Mouse (Mus musculus) adrenal gland, postnatal 25 days (tissue): ENCODE measurements at regions not wholly inside any gene's neighbourhood (a gene's known extent, or its start where the extent isn't known, plus 50 kb on each side); places are given as distances from the start of the nearest gene placed in this dataset.

Experiments
- DNase-seq: peaks from one replicate; pipeline ENCODE4 v3.0.0; 2021; ENCODE audit warnings: mixed read lengths

DNA sequence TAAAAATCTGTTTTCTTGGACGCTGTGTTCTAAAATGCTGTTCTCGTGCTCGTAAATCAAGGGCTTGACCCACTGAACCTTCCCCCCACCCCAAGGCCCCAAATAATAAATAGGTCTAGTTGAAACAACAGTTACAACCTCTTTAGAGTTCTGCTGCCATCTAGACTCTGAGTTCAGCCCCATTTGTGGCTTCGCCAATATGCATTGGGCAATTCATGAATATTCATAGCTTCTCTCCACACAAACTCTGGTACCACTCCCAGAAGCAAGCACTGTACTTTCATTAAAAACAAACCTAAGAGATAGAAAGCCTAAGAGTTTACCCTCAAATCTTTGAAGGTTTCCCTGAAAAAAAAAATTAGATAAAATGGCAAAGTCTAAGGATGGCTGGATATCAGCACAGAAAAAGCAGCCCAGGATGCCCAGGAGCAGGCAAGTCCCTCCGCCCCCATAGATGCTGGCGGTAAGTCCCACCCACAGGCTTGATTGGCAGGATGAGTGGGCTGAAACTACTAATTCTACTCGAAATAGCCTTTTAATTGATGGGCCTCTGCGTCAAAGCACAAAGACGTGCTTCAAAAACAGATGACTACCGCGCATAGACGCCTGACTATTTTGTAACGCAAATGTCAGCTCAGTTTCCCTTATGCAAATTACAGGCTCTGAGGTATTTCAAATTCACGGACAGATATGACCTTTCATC is 106.0 kb upstream of the Sh3bp4 start:
- DNase-seq = no peak

DNA sequence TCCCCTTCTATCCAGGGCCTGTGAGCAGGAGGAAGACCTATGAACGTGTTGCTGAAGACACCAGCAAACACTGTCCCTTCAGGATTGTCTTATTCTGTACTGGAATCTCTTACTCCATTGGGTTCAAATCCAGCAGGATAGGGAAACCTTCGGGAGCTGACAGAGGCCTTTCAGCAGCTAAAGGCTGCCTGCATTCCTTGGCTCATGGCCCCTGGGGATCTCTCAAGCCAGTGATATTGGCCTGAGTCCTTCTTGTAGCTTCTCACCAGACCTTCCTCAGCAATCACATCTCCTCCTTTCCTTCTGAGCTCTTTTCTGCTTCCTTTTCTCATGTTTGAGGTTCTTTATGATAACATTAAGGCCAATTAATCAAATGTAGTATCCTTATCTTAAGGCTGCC is 103.8 kb upstream of the Sh3bp4 start:
- no peak for DNase-seq

DNA sequence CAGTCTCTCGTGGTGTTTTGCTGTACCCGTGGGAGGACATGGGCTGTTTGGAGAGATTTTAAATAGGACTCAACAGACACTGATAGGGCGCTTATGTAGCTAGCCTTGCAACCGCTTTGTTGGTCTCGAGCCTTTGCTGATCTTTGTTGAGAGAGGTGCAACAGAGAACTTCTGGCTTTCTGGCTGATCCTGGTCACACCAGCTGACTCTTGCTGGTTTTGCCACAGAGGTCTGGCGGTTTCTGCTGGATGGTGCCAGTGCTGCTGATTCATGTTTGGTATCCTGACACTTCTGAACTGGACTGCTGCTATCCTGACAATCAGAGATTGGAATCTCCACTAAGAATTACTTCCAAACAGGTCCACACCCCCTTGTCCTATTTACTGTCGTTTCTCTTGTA is 102.1 kb upstream of the Sh3bp4 start:
- DNase-seq = no peak

DNA sequence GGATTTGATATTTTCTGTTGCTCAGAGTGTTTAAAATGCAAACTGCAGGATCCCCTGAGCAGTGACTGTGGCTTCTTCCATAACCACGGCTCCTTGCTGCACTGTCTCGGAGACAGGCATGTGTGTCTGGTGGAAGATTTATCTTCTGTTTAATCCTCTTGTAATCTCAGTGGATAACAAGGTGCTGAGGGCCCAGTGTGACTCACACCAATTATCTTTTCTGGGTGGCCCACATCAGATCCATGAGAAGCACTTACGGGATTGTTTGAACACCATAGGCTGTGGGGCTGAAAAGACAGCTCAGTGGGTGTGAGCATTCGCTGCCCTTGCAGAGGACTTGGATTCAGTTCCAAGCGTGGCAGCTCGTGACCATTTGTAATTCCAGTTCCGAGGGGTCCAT is 101.2 kb upstream of the Sh3bp4 start:
- DNase-seq = no peak

DNA sequence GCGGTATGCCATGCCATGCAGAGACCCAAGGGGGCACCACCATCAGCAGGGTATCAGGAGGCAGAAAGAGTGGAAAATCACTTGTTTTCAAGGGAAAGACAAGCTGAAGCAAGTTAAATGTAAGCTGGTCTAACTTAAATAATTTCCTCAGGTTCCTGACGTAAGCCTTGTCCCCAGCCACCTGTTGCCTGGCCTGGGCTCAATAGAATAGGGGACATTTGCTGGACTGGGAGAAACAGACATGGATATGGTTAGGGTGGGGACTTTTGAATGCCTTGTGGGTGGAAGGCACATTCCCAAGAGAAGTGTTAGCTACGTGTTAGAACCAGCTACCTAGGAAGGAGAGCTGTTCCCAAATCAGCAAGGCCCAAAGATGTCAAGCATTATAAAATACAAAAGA is 100.6 kb upstream of the Sh3bp4 start:
- DNase-seq = no peak

DNA sequence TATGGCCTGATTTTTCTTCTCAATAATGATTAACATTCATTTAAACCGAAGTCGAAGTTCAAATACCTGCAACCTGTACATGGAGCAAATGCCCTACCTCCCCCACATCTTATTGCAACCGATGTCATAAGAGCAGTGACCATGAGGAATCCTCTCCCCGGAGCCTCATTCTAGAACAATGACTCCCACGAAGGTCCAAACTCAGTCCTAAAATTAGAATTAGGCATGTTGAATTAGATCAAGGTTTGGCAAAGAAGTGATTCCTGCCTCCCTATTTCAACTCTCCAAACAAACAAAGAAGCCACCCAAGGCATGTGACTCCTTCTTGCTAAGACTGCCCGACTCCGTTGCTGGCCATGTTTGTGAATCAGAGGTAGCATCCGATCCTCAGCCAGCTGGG is 94.1 kb upstream of the Sh3bp4 start:
- no peak for DNase-seq

DNA sequence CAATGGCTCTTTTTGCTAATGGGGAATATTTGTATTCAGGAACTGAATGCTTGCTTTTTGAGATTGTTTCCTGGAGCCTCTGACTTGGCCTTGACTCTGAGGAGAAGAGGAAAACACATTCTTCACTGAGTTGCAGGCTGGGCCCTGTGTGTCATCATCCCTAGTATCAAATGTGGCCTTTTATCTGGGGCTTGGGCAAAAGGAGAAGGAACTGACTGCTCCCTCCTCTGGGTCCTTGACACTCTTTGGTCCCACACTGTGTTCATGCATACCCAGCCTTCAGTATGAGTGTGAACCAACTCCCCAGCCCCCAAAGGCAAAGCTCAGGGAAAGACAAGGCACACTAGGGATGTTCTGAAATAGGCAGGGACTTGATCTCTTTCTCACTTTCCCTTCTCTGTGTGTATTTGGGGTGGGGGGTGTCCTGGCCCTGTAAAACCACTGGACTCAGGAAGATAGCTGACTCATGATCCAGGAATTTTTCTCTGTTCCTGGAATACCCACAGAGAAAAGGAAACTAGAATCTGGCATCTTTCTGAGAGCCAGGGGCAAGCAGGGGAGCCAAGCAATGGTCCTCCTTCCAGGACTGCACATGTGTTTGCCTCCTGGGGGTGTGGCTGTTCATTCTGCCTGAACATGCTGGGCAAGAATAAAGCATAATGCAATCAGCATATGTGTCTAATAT is 82.1 kb upstream of the Sh3bp4 start:
- DNase-seq = no peak

DNA sequence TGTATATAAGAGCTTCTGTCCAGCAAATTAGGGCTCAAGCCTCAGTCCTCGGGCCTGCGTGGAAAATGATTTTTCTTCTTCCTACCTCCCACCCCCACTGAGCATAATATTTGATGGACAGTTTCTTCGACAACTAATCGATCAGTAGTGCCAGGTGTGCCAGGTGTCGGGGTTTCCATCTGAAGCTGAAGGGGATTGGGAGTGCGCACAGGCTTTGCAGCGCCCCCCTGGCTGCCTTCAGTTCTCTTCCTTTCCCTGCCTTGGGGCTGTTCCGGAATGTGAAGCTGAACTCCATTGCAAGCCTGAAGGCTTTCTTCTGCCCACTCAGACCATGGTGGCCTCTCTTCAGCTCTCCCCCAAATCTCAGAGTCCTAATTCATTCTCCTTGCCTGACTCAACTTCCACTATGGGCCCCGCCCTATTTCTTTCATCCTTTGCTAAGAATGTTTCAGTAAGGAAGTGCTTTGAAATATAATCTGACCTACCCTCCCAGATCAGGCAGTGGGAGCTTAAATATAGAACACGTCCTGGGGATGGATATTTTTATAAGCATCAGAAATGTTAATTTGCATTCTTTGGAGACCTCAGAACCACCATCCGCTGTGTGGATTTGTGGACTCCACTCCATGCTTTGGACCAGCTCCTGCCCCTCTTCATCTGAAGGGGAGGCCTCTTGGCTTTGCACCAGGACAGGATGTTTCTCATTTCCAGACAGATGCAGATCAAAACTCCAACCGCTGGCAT is 75.5 kb upstream of the Sh3bp4 start:
- no peak for DNase-seq

DNA sequence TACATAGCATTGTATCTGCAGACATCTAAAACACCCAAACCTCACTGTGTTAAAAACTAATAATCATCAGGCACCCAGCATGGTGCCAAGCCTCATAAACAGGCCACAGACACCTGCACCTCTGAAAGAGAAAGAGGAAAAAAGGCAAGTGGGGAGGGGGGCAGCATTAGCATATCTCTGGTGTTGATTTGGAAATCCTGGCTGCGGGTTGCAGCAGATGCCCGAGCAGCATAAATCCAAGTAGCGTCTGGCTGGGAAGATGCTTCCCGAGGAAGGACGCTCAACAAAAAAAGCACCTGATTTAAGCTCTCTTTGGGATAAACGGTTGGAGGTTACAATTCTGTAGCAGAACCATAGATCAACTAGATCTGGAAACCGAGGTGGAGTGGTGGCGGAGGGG is 74.3 kb upstream of the Sh3bp4 start:
- no peak for DNase-seq

DNA sequence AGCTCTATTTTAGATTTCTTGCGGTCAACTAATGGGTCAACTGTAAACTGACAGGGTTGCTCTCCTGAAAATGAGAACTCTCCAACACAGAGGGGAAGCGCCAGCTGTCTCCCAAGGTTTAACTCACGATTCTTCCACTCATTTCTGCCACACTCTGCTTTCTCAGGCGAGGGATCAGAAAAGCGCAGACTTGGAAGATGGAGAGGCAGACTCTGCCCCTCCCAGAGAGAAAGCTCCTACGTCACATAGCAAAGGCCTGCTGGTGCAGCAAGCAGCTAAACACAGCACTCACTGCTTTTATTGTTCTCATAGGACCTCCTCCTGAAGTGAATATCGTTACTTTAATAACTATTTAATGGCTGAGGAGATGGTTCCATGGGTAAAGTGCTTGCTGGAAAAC is 73.6 kb upstream of the Sh3bp4 start:
- no peak for DNase-seq

DNA sequence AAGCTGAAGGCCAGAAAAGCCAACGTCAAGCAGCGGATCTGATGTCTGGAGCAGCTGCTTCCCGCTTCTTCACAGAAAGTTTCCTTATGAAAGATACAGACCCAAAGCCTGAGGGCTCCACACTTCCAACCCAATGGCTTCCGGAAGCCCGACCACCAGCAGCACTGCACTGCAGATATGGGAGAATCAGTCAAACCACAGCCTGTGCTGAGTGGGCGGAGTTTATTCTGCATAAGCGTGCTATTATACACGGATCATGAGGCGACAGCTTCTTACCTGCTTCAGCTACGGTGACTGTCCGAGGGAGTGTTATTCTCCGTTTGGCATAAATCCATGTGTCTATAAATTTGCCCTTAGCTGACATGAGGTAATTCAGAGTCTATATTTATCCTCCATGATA is 72.4 kb upstream of the Sh3bp4 start:
- no peak for DNase-seq

DNA sequence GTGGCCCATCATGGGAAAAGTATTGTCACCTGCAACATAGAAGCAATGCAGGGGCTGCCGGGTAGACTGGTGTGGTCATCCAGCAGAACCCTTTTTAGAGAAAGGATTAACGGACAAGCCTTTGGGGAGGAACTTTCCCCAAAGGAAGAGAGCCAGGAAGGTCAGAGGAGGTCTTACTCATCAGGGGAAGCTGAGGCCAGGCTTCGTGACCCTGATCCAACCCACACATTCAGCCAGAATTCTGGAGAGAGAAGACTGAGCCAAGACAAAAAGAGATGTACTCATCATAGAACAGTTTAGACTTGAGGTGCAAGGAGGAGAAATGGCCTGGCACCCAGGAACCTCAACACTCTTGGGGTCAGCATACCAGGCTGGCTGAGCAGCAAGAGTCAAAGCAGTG is 67.9 kb upstream of the Sh3bp4 start:
- DNase-seq = no peak

DNA sequence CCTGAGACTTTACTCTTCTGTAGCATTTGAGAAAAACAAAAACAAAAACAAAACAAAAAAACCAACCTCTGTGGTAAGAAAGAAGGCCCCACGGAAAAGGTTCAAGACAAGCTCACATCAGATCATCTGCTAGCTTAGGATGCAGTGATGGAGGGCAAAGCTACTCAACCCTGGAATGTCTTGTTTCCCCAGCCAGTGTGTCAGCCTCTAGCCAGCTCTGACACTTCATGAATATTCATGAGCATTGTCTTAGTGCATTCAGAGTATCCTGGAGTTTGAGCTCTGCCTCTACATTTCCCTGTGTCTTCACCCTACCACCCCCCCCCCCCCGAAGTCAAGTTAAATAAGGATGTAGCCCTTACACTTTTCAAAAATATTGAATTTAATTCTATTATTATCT is 66.5 kb upstream of the Sh3bp4 start:
- DNase-seq = no peak

DNA sequence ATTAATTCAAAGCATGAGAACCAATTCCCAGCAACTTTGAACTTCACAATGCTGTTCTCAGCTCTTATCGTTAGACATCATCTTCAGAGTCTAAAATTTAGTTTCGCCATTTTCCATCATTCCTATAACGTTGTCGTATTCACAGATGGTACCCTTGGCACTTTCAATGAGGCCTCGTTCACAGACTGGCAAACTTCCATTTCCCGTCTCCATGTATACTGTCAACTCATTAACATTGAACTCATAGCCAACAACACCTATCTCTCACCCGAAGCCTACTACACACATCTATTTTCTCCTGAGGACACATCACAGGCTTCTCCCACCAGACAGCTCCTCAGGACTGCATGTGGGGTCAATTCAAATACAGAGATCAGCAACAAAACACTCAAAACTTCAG is 62.7 kb upstream of the Sh3bp4 start:
- DNase-seq = no peak

DNA sequence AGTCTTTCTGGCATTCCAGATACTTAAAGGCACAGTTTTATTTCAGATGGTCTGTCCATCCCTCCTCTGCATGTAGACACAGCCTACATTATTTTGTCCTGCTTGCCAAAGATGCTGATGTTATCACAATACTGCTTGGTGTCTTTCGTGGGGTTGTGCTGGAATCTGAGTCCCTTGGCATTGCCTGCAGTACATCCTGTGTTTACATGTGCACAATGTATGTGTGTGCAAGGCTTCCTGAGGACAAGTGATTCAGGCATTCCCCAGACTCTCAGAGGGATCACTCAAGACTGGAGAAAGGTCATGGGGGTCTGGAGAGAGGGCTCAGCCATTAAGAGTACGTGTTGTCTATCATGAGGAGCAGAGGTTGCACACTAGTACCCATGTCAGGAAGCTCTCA is 60.0 kb upstream of the Sh3bp4 start:
- DNase-seq = no peak

DNA sequence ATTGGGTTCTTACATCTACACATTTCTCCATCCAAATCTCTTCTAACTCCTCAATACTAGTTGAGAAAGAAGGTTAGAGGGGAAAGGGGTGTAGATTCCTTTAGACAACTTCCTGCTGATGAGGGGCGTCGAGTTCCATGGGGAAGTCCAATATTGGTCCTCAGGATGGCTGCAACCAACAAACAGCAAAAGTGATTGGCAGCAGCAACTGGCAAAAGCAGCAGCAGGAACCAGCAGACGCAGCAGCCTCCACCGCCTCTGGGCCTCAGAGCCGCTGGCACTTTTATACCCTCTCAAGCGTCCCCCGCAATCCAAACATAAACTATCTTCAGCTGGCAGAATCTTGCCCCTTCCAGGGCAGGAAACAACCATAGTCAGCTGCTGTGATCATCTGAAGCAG is 58.8 kb upstream of the Sh3bp4 start:
- DNase-seq = no peak

DNA sequence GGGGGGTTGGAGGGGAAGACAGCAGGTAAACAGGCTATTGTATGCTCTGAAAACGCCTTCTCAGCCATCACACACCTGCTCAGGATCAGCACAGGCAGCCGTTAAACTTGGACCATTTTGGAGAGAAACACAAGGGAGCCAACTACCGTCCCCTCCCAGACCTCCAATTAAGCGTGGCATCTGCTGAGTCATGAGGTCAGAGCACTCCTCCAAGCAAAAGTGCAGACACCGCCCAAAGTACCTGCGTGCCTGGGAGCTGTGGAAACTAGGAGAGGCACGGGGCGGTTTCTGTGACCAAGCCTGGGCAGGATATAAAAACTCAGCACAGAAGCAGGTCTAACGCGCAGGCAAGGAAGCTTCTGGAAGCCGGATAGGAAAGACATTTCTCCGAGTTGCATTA is 54.8 kb upstream of the Sh3bp4 start:
- no peak for DNase-seq

DNA sequence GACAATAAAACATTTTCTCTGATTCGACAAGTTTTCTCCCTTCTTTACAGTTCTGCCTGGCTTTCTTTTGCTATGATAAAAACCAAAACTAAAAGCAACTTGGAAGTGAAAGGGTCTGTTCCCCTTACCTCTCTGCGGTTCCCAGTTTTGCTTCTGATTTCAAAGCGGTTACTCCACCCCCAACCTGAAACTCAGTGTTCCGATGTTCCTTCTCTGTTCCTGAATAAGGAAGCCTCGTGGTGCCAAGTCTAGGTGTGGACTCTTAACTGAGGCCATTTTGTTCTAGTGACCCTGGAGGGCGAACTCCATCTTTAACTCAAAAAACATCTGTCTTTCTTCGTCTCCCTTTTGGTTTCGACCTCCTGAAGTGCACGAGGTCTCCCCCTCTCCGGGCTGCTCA is 54.4 kb upstream of the Sh3bp4 start:
- no peak for DNase-seq

DNA sequence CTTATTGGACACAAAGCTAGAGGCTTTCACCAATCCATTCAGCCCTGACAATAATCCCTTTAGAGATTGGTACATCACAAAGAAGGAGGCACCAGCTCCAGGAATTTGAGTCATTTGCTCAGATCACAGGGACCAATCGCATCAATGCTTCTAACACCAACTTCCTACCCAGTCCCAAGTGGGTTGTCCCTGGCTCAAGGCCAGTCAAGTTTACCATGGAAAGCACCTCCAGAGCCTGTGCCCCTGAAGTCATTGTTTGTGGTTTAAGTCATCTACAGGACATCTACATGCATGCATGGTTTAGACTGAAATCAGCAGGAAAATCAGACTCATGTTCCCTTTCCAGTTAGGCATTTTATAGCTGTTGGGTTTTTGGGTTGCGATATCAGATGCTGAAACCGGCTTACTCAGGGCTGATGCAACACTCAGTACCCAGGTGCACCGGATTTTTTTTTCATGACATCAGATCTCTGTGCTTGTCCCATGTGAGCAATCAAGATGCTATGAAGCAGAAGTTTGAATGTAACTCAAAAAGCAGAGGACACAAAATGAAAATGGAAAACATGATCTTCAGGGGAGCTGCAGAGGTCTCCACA is 50.3 kb upstream of the Sh3bp4 start:
- DNase-seq = no peak
